Mouse (Mus musculus) liver, embryonic 16.5 days (tissue): ENCODE measurements at regions not wholly inside any gene's neighbourhood (a gene's known extent, or its start where the extent isn't known, plus 50 kb on each side); places are given as distances from the start of the nearest gene placed in this dataset.

ENCODE experiments used
- ATAC-seq: fragments of 200-750 bp; cut with Nextera tagmentation; 2 replicates; pipeline ENCODE4 v1.8.0; 2017; ENCODE audit warnings: low read depth, mild to moderate bottlenecking, moderate number of reproducible peaks, moderate library complexity
- H3K27ac ChIP-seq: fragments of 300-500 bp; sonication (generic); 2 replicates; pipeline ENCODE4 v1.5.1; 2014; ENCODE audit warnings: mild to moderate bottlenecking, low read length
- H3K27me3 ChIP-seq: fragments of 300-500 bp; sonication (generic); 2 replicates; pipeline ENCODE4 v1.6.1; 2014; ENCODE audit warnings: low read depth, low read length, mixed read lengths; ENCODE audit not compliant: control insufficient read depth, insufficient read depth
- H3K36me3 ChIP-seq: fragments of 300-500 bp; sonication (generic); 2 replicates; pipeline ENCODE4 v1.6.1; 2014; ENCODE audit warnings: mild to moderate bottlenecking; ENCODE audit not compliant: control insufficient read depth, insufficient read depth
- H3K4me1 ChIP-seq: fragments of 300-500 bp; sonication (generic); 2 replicates; pipeline ENCODE4 v1.6.1; 2014; ENCODE audit warnings: low read depth, low read length, mixed read lengths; ENCODE audit not compliant: control insufficient read depth
- H3K4me2 ChIP-seq: fragments of 300-500 bp; sonication (generic); 2 replicates; pipeline ENCODE4 v1.6.1; 2014; ENCODE audit warnings: low read depth, low read length, mixed read lengths
- H3K4me3 ChIP-seq: fragments of 300-500 bp; sonication (generic); 2 replicates; pipeline ENCODE4 v1.5.1; 2014; ENCODE audit warnings: low read depth, mild to moderate bottlenecking, low read length
- H3K9ac ChIP-seq: fragments of 300-500 bp; sonication (generic); 2 replicates; pipeline ENCODE4 v1.6.1; 2014; ENCODE audit warnings: low read depth, low read length
- H3K9me3 ChIP-seq: fragments of 300-500 bp; sonication (generic); replicated peaks from 2 replicates; pipeline ENCODE4 v1.6.1; 2016; ENCODE audit warnings: low read length; ENCODE audit not compliant: control insufficient read depth
- WGBS: fragments of 180-500 bp; shearing (Covaris S2); extraction: QIAGEN DNeasy Blood & Tissue Kit; methylation state at CpG from one replicate; pipeline ENCODE4 v1.1.7; 2014; ENCODE audit not compliant: insufficient replicate concordance; 5-methylcytosine and 5-hydroxymethylcytosine counted together

DNA sequence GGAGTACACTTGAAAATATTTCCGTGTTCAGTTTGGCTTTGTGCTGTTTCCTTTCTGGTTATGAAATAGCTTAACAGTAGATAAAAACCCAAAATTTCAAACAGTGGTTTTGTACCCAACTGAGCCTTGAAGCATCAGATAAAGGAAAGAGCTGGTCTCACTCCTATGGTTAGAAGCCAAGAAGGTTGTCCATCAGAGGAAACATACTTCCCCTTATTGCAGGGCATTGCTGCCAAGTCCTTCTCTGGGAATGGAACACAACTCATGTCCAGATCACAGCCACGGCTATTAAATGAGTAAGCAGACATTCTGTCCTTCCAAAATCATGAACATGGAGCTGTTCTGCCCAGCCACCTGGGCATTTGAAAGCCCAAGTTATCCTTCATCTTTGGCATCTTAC is 393.1 kb downstream of the Gpam start:
- H3K4me1 ChIP-seq, result no peaks in the 10 kb centered on the region
- no peak overlapping the region for H3K4me3 ChIP-seq
- no peak overlapping the region for H3K27ac ChIP-seq
- 35% methylated on average over 2 of the region's 2 CpGs for WGBS
- H3K27me3 ChIP-seq, result no peaks in the 10 kb centered on the region
- H3K4me2 ChIP-seq, result no peak overlapping the region
- no peaks in the 10 kb centered on the region for H3K9me3 ChIP-seq
- H3K36me3 ChIP-seq, result no peaks in the 10 kb centered on the region
- no peak for ATAC-seq
- no peak overlapping the region for H3K9ac ChIP-seq

DNA sequence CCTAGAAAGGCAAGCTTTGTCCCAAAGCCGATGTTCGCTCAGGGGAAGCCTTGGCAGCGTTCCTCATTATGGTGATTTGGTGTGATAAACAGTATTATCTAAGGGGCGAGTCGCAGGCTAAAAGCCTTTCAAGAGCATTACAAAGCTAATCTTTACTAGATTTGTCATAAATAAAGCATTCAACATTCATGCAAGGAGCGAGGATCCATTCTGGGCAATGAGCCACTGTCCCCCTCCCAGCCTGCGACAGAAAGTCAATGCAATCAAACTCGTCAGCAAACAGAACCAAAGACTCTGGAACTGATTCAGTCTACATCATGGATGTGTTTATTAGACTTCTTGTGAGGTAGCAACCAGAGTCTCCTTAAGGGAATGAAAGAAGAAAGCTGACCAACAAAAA is 395.3 kb downstream of the Gpam start:
- H3K27ac ChIP-seq, result no peak overlapping the region
- H3K9me3 ChIP-seq, result no peaks in the 10 kb centered on the region
- WGBS, result 62% methylated on average over 8 of the region's 8 CpGs
- ATAC-seq, result no peak
- no peaks in the 10 kb centered on the region for H3K27me3 ChIP-seq
- no peaks in the 10 kb centered on the region for H3K4me1 ChIP-seq
- H3K36me3 ChIP-seq, result no peaks in the 10 kb centered on the region
- H3K4me3 ChIP-seq, result no peak overlapping the region
- no peak overlapping the region for H3K4me2 ChIP-seq
- H3K9ac ChIP-seq, result no peak overlapping the region

DNA sequence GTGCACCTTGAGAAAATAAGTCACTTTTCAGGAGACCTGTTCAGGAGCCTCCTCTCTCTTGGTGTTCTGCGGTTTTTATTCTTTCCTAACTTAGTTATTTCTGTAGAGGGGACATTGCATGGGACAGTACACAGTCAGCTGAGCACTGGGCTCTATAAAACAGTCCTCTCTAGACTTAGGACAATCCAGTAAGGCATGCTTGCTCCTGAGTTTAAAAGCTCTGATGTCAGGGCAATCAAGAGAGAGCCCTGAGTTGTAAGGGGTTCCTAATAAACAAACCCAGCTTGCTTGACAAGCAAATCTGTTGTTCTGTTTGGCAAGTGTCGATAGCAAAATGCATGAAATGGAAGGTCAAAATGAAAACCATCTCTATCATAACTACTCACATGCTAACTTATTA is 395.7 kb downstream of the Gpam start:
- 70% methylated on average over 2 of the region's 2 CpGs for WGBS
- no peak for ATAC-seq
- Histone ChIP-seq H3K9me3 (no peaks in the 10 kb centered on the region), H3K4me1 (no peaks in the 10 kb centered on the region), H3K27me3 (no peaks in the 10 kb centered on the region), H3K27ac (no peak overlapping the region), H3K9ac (no peak overlapping the region), H3K4me2 (no peak overlapping the region), H3K36me3 (no peaks in the 10 kb centered on the region), H3K4me3 (no peak overlapping the region)

DNA sequence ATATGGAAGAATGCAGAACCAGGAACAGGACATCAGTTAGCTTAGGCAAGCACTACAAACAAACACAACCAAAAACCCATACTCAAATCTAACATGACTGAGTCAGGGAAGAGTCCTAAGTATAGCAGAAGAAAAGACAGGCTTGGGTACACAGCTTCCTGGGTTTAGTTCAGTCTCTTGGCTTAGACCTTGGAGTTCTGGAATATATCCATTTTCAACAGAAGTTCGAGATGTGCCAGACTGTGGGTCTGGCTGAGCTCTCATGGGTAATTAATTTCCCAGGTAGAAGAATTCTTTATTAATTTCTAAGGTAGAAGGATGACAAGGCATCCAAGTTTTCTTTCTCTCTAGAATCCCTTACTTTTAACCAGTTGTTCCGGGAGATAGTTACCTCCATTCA is 396.2 kb downstream of the Gpam start:
- no peak overlapping the region for H3K4me3 ChIP-seq
- 56% methylated on average over 2 of the region's 2 CpGs for WGBS
- H3K36me3 ChIP-seq, result no peaks in the 10 kb centered on the region
- H3K27ac ChIP-seq, result no peak overlapping the region
- no peaks in the 10 kb centered on the region for H3K27me3 ChIP-seq
- H3K4me2 ChIP-seq, result no peak overlapping the region
- no peaks in the 10 kb centered on the region for H3K9me3 ChIP-seq
- no peaks in the 10 kb centered on the region for H3K4me1 ChIP-seq
- no peak for ATAC-seq
- no peak overlapping the region for H3K9ac ChIP-seq

DNA sequence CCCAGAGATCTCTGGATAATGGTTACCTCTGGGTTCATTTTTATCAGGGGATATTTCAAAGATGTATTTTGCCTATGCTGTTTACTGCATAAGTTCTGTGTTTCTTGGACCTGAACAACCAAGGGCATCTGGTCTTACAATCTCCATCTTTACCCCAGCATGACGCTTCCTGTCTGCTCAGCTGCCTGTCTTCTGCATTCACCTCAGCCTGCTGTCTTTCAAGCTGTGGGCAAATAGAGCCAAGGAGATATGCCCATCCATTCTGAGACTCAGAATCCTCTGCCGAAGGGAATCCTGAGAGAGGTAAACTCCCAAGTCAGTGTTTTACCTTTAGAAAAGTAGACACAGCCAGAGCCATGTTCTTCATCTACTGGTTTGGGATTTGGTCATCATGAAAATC is 396.7 kb downstream of the Gpam start:
- Histone ChIP-seq H3K9ac (no peak overlapping the region), H3K4me1 (no peaks in the 10 kb centered on the region), H3K27me3 (no peaks in the 10 kb centered on the region), H3K4me2 (no peak overlapping the region), H3K9me3 (no peaks in the 10 kb centered on the region), H3K36me3 (no peaks in the 10 kb centered on the region), H3K4me3 (no peak overlapping the region), H3K27ac (no peak overlapping the region)
- no peak for ATAC-seq
- 58% methylated on average over 2 of the region's 2 CpGs for WGBS

DNA sequence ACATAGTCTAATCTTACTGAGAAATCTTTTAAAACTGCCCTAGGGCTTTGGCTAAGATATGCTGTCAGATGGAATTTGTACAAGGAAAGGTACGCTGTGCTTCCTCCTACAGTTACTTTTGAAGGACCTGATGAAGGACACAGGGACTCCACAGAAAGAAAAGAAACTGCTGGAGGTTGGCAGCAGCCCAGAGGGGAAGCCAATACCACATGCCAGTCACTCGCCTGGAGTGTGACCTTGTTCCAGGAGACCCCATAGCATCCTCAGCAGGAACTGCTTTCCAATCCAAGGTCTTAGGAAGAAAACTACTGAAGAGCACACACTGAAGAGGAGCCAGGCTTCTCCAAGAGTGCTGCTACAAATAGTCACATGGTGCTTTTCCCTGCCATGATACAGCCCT is 404.9 kb downstream of the Gpam start:
- WGBS, result 44% methylated on average over 2 of the region's 2 CpGs
- Histone ChIP-seq H3K36me3 (no peaks in the 10 kb centered on the region), H3K9ac (no peak overlapping the region), H3K4me3 (no peak overlapping the region), H3K27ac (no peak overlapping the region), H3K9me3 (no peaks in the 10 kb centered on the region), H3K27me3 (no peaks in the 10 kb centered on the region), H3K4me2 (no peak overlapping the region), H3K4me1 (no peaks in the 10 kb centered on the region)
- ATAC-seq, result no peak

DNA sequence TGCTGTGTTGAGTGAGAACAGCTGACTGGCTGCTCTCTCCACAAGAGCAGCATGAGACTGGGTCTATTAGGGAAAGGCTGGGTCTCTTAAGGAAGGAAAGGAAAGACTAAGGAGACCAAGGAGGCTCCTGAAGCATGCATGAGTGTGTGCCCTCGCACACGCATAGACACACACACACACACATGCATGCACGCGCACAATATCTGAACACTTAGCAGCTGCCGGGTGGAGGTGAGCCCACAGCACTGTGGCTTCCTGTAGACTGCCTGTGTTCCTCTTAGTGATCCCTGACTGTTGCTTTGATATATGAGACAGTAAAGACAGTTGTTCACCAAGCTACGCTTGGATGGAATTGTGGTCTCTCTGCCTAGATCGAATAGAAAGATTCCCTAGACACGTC is 429.6 kb downstream of the Gpam start:
- H3K4me2 ChIP-seq, result no peak overlapping the region
- H3K27ac ChIP-seq, result no peak overlapping the region
- no peaks in the 10 kb centered on the region for H3K27me3 ChIP-seq
- no peaks in the 10 kb centered on the region for H3K9me3 ChIP-seq
- no peak overlapping the region for H3K9ac ChIP-seq
- ATAC-seq, result no peak
- no peaks in the 10 kb centered on the region for H3K4me1 ChIP-seq
- no peak overlapping the region for H3K4me3 ChIP-seq
- H3K36me3 ChIP-seq, result no peaks in the 10 kb centered on the region
- 45% methylated on average over 8 of the region's 8 CpGs for WGBS

DNA sequence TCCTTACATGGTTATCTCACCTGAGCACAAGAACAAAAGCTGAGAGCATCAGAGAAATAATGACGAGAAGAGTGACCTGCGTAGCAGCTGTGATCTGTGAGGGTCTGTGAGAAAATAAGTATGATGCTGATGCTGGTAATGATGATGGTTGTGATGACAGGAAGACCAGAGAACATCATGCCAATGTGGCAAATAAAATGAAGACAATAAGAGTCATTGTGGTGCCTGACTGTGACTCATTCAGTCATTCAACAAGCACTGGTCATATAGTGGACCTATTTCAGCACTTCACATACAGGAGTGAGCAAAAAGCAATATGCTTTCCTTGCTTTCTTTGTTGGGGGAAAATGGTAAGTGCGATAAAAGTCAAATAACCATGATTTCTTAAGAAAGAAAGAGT is 433.3 kb downstream of the Gpam start:
- Histone ChIP-seq H3K9ac (no peak overlapping the region), H3K27ac (no peak overlapping the region), H3K4me3 (no peak overlapping the region), H3K4me2 (no peak overlapping the region), H3K4me1 (no peaks in the 10 kb centered on the region), H3K9me3 (no peaks in the 10 kb centered on the region), H3K36me3 (no peaks in the 10 kb centered on the region), H3K27me3 (no peaks in the 10 kb centered on the region)
- ATAC-seq, result no peak
- 76% methylated on average over 3 of the region's 3 CpGs for WGBS

DNA sequence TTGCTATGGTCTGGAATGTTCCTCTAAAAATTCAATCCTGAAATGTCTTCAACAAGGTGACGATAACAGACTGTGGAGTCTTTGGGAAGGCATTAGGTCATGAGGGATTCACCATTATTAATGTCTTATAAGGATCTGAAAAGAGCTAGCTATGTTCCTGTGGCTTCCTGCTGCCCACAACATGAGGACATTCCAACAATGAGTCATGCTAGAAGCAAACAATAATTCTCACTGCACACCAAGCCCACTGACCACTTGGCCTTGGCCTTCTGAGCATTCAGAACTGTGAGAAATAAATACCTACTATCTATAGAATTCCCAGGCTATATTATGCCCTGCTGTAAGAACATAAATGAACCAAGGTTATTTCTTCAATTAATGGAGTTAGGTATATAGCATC is 433.9 kb downstream of the Gpam start:
- ATAC-seq, result no peak
- Histone ChIP-seq H3K27ac (no peak overlapping the region), H3K27me3 (no peaks in the 10 kb centered on the region), H3K4me3 (no peak overlapping the region), H3K4me2 (no peak overlapping the region), H3K9me3 (no peaks in the 10 kb centered on the region), H3K36me3 (no peaks in the 10 kb centered on the region), H3K9ac (no peak overlapping the region), H3K4me1 (no peaks in the 10 kb centered on the region)
- WGBS, result 73% methylated on average over 1 of the region's 1 CpGs

DNA sequence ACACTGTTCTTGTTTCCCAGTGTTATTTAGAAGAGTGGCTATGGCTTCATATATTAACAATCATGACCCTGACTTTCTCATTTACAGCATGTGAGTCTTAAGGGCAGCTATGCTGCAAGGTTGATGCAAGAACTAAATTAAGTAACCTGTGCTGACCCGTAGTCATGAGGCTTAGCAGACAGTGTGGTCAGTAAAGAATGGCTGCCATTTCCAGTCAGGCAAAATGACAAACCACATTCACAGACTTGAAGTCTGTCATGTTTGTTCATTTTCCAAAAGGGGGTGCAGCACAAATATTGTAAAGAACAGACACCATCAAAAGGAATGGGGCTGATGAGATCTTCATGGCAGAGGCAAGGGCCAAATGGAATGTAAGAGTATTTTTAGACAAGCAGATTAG is 435.2 kb downstream of the Gpam start:
- Histone ChIP-seq H3K4me3 (no peak overlapping the region), H3K4me1 (no peaks in the 10 kb centered on the region), H3K9me3 (no peaks in the 10 kb centered on the region), H3K27ac (no peak overlapping the region), H3K36me3 (no peaks in the 10 kb centered on the region), H3K9ac (no peak overlapping the region), H3K4me2 (no peak overlapping the region), H3K27me3 (no peaks in the 10 kb centered on the region)
- no peak for ATAC-seq
- 56% methylated on average over 1 of the region's 1 CpGs for WGBS
